Mouse (Mus musculus): ENCODE results near the gene Cdkal1.

GRCm38 (mm10) chr13:29489476-29489875 is 366.0 kb downstream of the Cdkal1 start:
- TF ChIP-seq CTCF (IDR thresholded peaks at IDR 0.05; ENCODE audit: control insufficient read depth, insufficient read depth, insufficient read length) (no peak), MAX (IDR thresholded peaks at IDR 0.05) (no peak), USF1 (IDR thresholded peaks at IDR 0.05; ENCODE audit: low read depth) (no peak), FOSL1 (IDR thresholded peaks at IDR 0.05; ENCODE audit: insufficient read depth, low read length, poor library complexity, severe bottlenecking) (no peak), MYOD1 (IDR thresholded peaks at IDR 0.05; ENCODE audit: control insufficient read depth, insufficient read length, low read depth) (no peak)
